Mouse (Mus musculus): ENCODE results near the gene Nop9. TPM values are rescaled to one million over a fixed set of nuclear protein-coding genes. Genes with fewer than 3 reads are reported as not detected.

Nop9 gene
- polyA plus RNA-seq, 2 experiments = 23.5 to 37.6 TPM

DNA sequence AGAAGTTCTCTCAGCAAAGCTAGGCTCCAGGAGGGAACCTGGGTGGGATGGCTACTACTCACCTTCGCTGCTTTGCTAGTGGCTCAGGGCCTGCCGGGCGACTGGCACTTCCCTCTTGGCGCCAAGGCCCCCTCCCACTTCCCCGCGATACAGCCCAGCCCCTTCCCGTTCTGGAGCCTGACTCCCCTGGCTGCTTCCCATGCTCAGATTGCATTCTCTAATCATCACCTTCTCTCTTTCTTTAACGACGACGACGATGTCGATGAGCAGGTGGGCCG lies 38.4 kb downstream of the Nop9 start, which contains the start of gene Adcy4:
TSS of gene Adcy4 (minus strand) at position 138 of the 278 bp plus-strand sequence.
- H3K36me3 ChIP-seq (ENCODE audit: control insufficient read depth, insufficient read depth, low read length) = peaks cover 8% of the 10 kb centered on the region; the same call in 1 of the 2 replicates
- H3K9ac ChIP-seq (ENCODE audit: low read depth, low read length, severe bottlenecking) = peak within 1 kb of the TSS; percentile 64
- no peaks in the 10 kb centered on the region for H3K9me3 ChIP-seq (ENCODE audit: control insufficient read depth, low read length)
- 0 out of 2 replicates have a peak, but pooled peaks have one; percentile 11 for ATAC-seq (ENCODE audit: low FRiP score, low read depth)
- WGBS = 2% methylated on average over 13 of the region's 13 CpGs
- H3K27me3 ChIP-seq (ENCODE audit: control insufficient read depth, insufficient read depth, low read length) = peaks cover 15% of the 10 kb centered on the region; the same call in 1 of the 2 replicates
- no peak for DNase-seq (ENCODE audit: low spot score)
- 0 out of 2 replicates have a peak, but pooled peaks have one; percentile 21 for TF ChIP-seq POLR2A (IDR thresholded peaks at IDR 0.05; ENCODE audit: borderline replicate concordance, extremely low read depth, insufficient read depth, insufficient read length)
- peak within 1 kb of the TSS; percentile 65 for H3K27ac ChIP-seq (replicated peaks; ENCODE audit: low read depth, low read length)
- H3K4me1 ChIP-seq (ENCODE audit: control insufficient read depth, insufficient read depth, low read length) = peaks cover 19% of the 10 kb centered on the region
- peak within 1 kb of the TSS; percentile 81 for H3K4me2 ChIP-seq (replicated peaks; ENCODE audit: low read depth, low read length, severe bottlenecking)
- H3K4me3 ChIP-seq (replicated peaks; ENCODE audit: low read length) = peak within 1 kb of the TSS; percentile 49

DNA sequence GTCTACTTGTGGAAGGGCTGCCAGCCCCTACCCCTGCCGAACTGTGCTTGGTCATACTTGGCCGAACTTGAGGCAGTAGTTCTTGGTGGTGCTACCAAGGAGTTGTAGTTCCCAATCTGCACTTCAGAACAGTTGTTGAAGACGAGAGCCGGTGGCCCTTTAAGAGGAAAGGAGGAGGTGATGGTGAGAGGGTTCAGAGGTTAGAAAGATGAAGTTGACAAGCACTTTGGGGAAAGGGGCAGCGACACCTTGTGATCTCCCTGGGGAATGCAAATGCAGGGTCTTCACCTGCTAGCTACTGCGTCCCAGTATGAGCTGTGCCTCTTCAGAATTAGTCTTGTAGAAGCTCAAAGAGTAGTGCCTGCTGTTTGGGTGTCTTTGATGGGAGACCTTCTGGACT lies 39.7 kb downstream of the Nop9 start:
- Histone ChIP-seq H3K27ac (replicated peaks; ENCODE audit: low read depth, low read length) (no peak overlapping the region), H3K4me3 (replicated peaks; ENCODE audit: low read length) (no peak overlapping the region), H3K4me2 (replicated peaks; ENCODE audit: low read depth, low read length, severe bottlenecking) (no peak overlapping the region), H3K36me3 (ENCODE audit: control insufficient read depth, insufficient read depth, low read length) (0 out of 2 replicates have a peak, but pooled peaks cover 4% of the 10 kb centered on the region), H3K9ac (ENCODE audit: low read depth, low read length, severe bottlenecking) (no peak overlapping the region), H3K27me3 (ENCODE audit: control insufficient read depth, insufficient read depth, low read length) (peaks cover 15% of the 10 kb centered on the region; the same call in 1 of the 2 replicates), H3K4me1 (ENCODE audit: control insufficient read depth, insufficient read depth, low read length) (peaks cover 19% of the 10 kb centered on the region), H3K9me3 (ENCODE audit: control insufficient read depth, low read length) (no peaks in the 10 kb centered on the region)
- 32% methylated on average over 6 of the region's 6 CpGs for WGBS
- ATAC-seq (ENCODE audit: low FRiP score, low read depth) (no peak), DNase-seq (ENCODE audit: low spot score) (no peak)
- TF ChIP-seq POLR2A (IDR thresholded peaks at IDR 0.05; ENCODE audit: borderline replicate concordance, extremely low read depth, insufficient read depth, insufficient read length) = no peak

DNA sequence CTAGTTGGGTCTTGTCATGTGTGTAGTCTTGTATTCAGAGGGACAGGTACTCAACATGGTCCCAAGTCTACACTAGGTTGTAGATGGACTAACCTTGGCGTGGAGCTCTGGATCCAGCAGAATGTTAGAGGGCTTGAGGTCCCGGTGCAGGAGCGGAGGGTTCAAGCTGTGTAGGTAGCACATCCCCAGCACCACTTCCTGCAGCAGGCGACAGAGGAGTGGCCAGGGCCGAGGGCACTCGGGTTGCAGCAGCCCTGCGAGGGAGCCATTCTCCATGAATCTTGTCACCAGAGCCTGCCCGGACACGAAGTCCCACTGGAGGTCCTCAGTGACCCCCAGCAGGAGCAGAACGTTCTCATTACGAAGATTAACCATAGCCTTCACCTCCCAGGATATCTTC lies 42.2 kb downstream of the Nop9 start:
- Histone ChIP-seq H3K4me2 (replicated peaks; ENCODE audit: low read depth, low read length, severe bottlenecking) (peak overlapping the region; percentile 73), H3K9me3 (ENCODE audit: control insufficient read depth, low read length) (no peaks in the 10 kb centered on the region), H3K27me3 (ENCODE audit: control insufficient read depth, insufficient read depth, low read length) (peaks cover 15% of the 10 kb centered on the region; the same call in 1 of the 2 replicates), H3K27ac (replicated peaks; ENCODE audit: low read depth, low read length) (no peak overlapping the region), H3K9ac (ENCODE audit: low read depth, low read length, severe bottlenecking) (peak overlapping the region; percentile 29), H3K4me3 (replicated peaks; ENCODE audit: low read length) (peak overlapping the region; percentile 35), H3K36me3 (ENCODE audit: control insufficient read depth, insufficient read depth, low read length) (0 out of 2 replicates have a peak, but pooled peaks cover 4% of the 10 kb centered on the region), H3K4me1 (ENCODE audit: control insufficient read depth, insufficient read depth, low read length) (peaks cover 6% of the 10 kb centered on the region)
- DNase-seq (ENCODE audit: low spot score) (no peak), ATAC-seq (ENCODE audit: low FRiP score, low read depth) (no peak)
- 25% methylated on average over 10 of the region's 11 CpGs for WGBS
- TF ChIP-seq POLR2A (IDR thresholded peaks at IDR 0.05; ENCODE audit: borderline replicate concordance, extremely low read depth, insufficient read depth, insufficient read length) = no peak

DNA sequence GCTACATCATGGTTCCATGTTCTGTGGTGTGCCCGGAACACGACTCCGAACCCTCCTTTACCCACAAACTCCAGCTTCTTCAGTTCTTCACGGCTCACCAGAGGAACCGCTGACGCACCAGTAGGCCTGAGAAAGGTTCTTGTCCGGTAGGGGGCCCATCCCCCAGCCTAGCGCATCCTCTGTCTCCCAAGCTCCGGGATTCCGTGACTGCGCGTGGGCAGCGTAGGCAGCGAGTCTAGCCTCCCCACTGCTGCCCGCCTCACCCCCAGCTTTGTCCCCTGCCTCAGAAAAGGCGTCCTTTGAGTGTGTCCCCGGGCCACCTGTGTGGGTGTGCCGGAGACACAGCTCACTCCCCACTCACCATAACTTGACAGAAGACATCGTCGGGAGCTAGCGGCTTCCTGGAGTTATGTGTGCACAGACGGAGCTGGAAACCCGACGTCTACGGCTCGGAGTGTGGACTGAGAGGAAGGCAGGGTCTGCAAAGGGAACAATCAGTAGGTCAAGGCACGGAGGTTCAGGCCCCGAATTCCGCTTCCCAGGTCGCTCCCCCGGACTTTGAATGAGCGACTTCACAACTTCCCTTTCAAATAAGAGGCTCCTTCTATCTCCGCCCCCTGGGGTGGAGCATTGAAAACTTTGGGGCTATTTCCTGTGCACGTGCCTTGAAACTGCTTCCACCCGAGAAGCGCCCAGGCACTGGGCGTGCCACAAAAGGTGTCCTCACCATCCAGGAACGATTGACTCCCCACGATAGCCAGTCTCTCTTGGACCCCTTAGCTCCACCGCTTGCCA lies 43.0 kb downstream of the Nop9 start, which contains the start of gene Ripk3:
TSS of gene Ripk3 (minus strand) at position 610 of the 795 bp plus-strand sequence.
- H3K27ac ChIP-seq (replicated peaks; ENCODE audit: low read depth, low read length) = no peak within 1 kb of the TSS
- peaks cover 15% of the 10 kb centered on the region; the same call in 1 of the 2 replicates for H3K27me3 ChIP-seq (ENCODE audit: control insufficient read depth, insufficient read depth, low read length)
- no peak for TF ChIP-seq POLR2A (IDR thresholded peaks at IDR 0.05; ENCODE audit: borderline replicate concordance, extremely low read depth, insufficient read depth, insufficient read length)
- peak within 1 kb of the TSS; percentile 73 for H3K4me2 ChIP-seq (replicated peaks; ENCODE audit: low read depth, low read length, severe bottlenecking)
- H3K9me3 ChIP-seq (ENCODE audit: control insufficient read depth, low read length) = no peaks in the 10 kb centered on the region
- H3K4me1 ChIP-seq (ENCODE audit: control insufficient read depth, insufficient read depth, low read length) = peaks cover 4% of the 10 kb centered on the region; the same call in 1 of the 2 replicates
- peak within 1 kb of the TSS; percentile 29 for H3K9ac ChIP-seq (ENCODE audit: low read depth, low read length, severe bottlenecking)
- DNase-seq (ENCODE audit: low spot score) (no peak), ATAC-seq (ENCODE audit: low FRiP score, low read depth) (peak; percentile 63; the same call in 1 of the 2 replicates)
- 4% methylated on average over 40 of the region's 40 CpGs for WGBS
- H3K36me3 ChIP-seq (ENCODE audit: control insufficient read depth, insufficient read depth, low read length) = 0 out of 2 replicates have a peak, but pooled peaks cover 4% of the 10 kb centered on the region
- H3K4me3 ChIP-seq (replicated peaks; ENCODE audit: low read length) = peak within 1 kb of the TSS; percentile 35

DNA sequence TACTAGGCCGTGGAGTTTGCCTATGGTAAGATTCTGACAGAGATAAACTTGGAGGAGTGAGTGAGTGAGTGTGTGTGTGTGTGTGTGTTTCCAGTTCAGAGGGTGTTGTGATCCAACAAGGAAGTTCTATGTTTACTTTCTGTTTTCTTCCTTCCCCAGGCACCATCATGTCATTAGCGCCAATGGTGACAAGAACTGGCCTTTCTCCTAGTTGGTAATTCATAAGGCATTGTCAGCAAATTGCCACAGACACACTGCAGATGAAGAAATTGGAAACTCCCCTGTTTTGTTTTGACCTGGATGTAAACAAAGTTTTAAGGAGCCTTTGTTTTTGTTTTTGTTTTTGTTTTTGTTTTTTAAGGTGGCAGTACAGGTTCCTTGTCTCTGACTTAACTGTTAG lies 48.0 kb downstream of the Nop9 start:
- no peaks in the 10 kb centered on the region for H3K4me1 ChIP-seq (ENCODE audit: control insufficient read depth, insufficient read depth, low read length)
- H3K9ac ChIP-seq (ENCODE audit: low read depth, low read length, severe bottlenecking) = no peak overlapping the region
- H3K36me3 ChIP-seq (ENCODE audit: control insufficient read depth, insufficient read depth, low read length) = no peaks in the 10 kb centered on the region
- H3K27me3 ChIP-seq (ENCODE audit: control insufficient read depth, insufficient read depth, low read length) = no peaks in the 10 kb centered on the region
- TF ChIP-seq POLR2A (IDR thresholded peaks at IDR 0.05; ENCODE audit: borderline replicate concordance, extremely low read depth, insufficient read depth, insufficient read length) = no peak
- no peaks in the 10 kb centered on the region for H3K9me3 ChIP-seq (ENCODE audit: control insufficient read depth, low read length)
- no peak for ATAC-seq (ENCODE audit: low FRiP score, low read depth)
- H3K4me2 ChIP-seq (replicated peaks; ENCODE audit: low read depth, low read length, severe bottlenecking) = no peak overlapping the region
- H3K27ac ChIP-seq (replicated peaks; ENCODE audit: low read depth, low read length) = no peak overlapping the region
- no peak for DNase-seq (ENCODE audit: low spot score)
- WGBS = 59% methylated on average over 2 of the region's 2 CpGs
- no peak overlapping the region for H3K4me3 ChIP-seq (replicated peaks; ENCODE audit: low read length)

Data from limb, embryonic 14.5 days (tissue).